Mouse (Mus musculus): Measurements from ENCODE around the gene Fastkd1. TPM values are rescaled to one million over a fixed set of nuclear protein-coding genes. Genes with fewer than 3 reads are reported as not detected.
"Not testable (repeated sequence)": the region's sequence is repeated elsewhere in the genome, so short reads cannot be mapped to it uniquely, and the experiment has no call there.

The Fastkd1 gene
- polyA plus RNA-seq, 1 experiment: 15.1 TPM

- DNase-seq (ENCODE audit: extremely low spot score in 1 of 2, low spot score in 1 of 2): no peak
These were observed 38.0 kb downstream of the Fastkd1 start for GRCm38 (mm10) chr2:69675266-69675665.

DNA sequence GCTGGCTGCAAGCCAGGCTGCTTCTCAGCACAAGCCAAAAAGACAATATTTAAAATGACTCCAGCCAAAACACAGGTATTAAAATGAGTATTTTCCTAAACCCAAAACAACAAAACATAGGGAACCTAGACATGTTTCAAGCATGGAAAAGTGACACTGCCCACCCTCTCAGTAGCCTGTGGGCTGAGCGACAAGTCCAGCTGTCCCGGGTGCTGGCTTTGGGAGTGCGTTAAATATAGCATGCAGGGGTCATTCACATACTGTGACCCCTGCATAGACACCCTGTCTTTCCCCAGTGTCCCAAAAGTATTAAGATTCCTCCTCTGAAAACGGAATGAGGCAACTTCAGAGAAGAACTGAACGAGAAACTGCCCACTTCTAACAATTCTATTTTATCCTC lies 39.6 kb downstream of the Fastkd1 start:
- DNase-seq (ENCODE audit: extremely low spot score in 1 of 2, low spot score in 1 of 2): no peak

GRCm38 (mm10) chr2:69669853-69670252 lies 43.5 kb downstream of the Fastkd1 start, which contains the start of gene Klhl41:
Gene Klhl41, plus strand, starts transcription at chr2:69670120.
- DNase-seq (ENCODE audit: extremely low spot score in 1 of 2, low spot score in 1 of 2): no peak

- no peak for DNase-seq (ENCODE audit: extremely low spot score in 1 of 2, low spot score in 1 of 2)
These were observed 44.9 kb downstream of the Fastkd1 start for GRCm38 (mm10) chr2:69668414-69668813.

DNA sequence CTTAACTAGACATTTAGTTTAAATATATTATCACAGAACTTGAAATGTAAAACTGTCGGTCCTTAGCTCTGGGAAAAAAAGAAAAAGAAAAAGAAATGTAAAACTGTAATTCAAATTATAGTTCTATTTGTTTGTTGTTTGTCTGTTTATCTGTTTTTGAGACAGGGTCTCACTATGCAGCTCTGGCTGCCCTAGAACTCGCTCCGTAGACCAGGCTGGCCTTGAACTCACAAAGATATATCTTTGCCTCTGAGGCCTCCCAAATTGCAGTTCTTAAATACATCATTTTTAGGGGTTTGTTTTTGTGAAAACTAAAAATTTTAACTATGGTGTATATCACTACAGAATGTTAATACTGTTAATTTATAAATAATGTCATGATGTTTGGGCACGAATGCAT lies 45.7 kb downstream of the Fastkd1 start:
- no peak for DNase-seq (ENCODE audit: extremely low spot score in 1 of 2, low spot score in 1 of 2)

DNA sequence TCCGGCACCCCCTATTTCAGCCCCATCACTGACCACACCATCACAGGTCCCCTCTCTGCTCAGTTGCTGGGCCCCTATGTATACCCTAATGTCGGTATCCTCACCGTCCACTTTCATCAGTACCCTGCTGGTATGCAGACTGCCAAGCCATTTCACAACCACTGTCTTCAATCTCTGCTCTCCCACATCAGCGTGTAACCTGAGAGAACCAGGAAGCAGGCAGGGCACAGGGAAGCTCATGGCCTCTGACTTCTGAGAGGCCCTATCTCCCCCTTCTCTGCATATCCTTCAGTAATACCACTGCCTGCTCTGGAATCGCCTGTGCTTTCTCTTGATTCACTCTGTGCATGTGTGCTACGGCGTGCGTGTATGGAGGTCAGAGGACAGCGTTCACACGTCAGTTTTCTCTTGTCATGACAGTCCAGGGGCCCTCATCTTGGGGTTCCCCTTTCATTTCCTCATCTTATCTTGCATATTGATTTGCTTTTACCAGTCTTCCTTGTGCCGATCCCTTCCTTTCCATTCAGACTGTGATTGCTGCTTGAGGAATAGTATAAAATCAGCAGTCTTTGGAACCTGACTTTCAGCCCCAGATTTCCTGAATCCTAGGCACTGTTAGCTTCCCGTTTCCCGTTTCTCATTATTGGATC lies 49.4 kb downstream of the Fastkd1 start:
- DNase-seq (ENCODE audit: extremely low spot score in 1 of 2, low spot score in 1 of 2): no peak

DNA sequence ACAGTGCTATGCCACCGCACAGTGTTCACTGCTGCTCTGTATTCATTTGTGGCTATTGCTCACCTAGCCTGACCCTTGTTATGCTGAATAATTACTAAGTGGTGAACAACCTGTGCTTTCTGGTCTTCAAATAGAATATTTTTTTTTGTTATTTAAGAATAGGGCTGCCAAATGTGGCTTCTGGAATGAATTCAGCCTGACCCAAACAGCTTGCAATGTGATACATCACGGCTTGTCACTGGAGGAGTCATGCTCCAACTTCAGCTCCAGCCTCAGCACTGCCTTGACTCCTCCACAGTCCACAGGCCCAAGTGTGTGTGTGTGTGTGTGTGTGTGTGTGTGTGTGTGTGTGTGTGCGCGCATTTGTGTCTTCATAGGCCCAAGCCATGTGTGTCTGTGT lies 54.0 kb downstream of the Fastkd1 start:
- DNase-seq (ENCODE audit: extremely low spot score in 1 of 2, low spot score in 1 of 2): no peak

- no peak for DNase-seq (ENCODE audit: extremely low spot score in 1 of 2, low spot score in 1 of 2)
These were observed 63.6 kb downstream of the Fastkd1 start for GRCm38 (mm10) chr2:69649716-69650115.

- DNase-seq (ENCODE audit: extremely low spot score in 1 of 2, low spot score in 1 of 2): peak; percentile 94 to 97
These were observed 66.4 kb downstream of the Fastkd1 start, which contains the start of gene Bbs5 for GRCm38 (mm10) chr2:69646726-69647490. Gene Bbs5, plus strand, starts transcription at chr2:69647171.

DNA sequence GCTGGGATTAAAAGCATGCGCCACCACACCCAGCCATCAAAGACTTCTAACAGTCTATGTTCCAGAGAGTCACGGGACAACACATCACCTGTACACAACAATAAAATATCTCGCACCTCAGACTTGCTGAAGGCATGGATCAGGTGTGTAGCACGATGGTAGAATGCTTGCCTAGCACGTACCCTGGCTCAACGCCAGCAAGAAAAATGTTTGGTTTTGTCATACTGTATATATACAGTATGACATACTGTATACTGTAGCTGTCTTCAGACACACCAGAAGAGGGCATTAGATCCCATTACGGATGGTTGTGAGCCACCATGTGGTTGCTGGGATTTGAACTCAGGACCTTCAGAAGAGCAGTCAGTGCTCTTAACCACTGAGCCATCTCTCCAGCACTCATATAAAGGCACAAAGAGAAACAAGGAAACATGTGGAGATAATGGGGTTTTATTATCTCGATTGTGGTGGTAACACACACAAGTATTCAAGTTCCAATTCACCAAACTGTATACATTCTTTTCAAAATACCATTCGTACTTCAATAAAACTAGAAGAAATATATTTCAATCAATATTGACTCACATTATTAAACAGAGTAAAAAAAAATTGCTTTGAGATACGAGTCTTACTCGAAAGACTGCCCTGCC lies 68.2 kb downstream of the Fastkd1 start:
- DNase-seq (ENCODE audit: extremely low spot score in 1 of 2, low spot score in 1 of 2): no peak

DNA sequence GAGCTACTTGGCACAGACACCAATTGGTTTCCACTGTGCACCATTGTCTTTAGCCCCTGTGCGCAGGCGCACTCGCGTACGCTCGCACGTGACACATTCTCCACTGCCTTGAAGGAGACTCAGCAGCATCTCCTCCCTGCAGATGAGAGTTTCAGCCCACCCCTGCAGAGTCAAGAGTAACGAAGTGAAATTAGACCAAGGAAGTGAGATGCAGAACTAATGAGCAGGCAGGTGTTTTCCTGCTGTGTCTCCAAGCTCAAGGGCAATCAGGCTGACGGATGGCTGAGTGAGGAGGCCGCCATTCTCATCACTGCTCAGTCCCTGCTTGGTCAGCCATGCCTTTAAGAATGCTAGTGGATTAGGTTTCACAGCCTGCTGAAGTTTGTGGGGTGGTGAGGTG lies 73.2 kb downstream of the Fastkd1 start:
- no peak for DNase-seq (ENCODE audit: extremely low spot score in 1 of 2, low spot score in 1 of 2)

DNA sequence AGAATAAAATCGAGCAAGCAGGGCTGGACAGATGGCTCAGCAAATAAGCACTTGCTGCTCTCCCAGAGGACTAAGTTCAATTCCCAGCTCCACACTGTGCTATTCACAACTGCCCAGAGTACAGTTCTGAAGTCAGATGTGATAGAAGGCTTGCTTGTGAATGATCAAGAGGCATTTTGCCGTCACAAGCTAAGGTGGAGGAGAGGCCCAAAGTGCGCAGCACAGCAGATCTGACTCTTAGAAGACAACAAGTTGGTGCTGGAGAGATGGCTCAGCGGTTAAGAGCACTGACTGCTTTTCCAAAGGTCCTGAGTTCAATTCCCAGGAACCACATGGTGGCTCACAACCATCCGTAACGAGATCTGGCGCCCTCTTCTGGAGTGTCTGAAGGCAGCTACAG lies 75.3 kb downstream of the Fastkd1 start:
- DNase-seq (ENCODE audit: extremely low spot score in 1 of 2, low spot score in 1 of 2): not testable (repeated sequence)

Other genes starting within 250 kb of the Fastkd1 start
- 0.06 and 0.11 TPM in 2 replicates for gene Lrp2, start 127.5 kb downstream of the Fastkd1 start, polyA plus RNA-seq (2012; rRNA removed)
- 32.7 and 38.5 TPM in 2 replicates for gene Bbs5, start 66.3 kb downstream of the Fastkd1 start, polyA plus RNA-seq (2012; rRNA removed)
- gene Klhl41, start 43.4 kb downstream of the Fastkd1 start, polyA plus RNA-seq (2012; rRNA removed): 0.34 and 0.42 TPM in 2 replicates
- gene Ppig, start 9.0 kb upstream of the Fastkd1 start, polyA plus RNA-seq (2012; rRNA removed): 25.0 and 27.3 TPM in 2 replicates
- gene Ccdc173, start 76.1 kb upstream of the Fastkd1 start, polyA plus RNA-seq (2012; rRNA removed): 3.8 and 4.4 TPM in 2 replicates
- gene Phospho2, start 76.1 kb upstream of the Fastkd1 start, polyA plus RNA-seq (2012; rRNA removed): 23.1 and 36.9 TPM in 2 replicates
- gene Klhl23, start 108.4 kb upstream of the Fastkd1 start, polyA plus RNA-seq (2012; rRNA removed): 36.7 and 39.9 TPM in 2 replicates
- gene Ssb, start 148.0 kb upstream of the Fastkd1 start, polyA plus RNA-seq (2012; rRNA removed): 113 and 130 TPM in 2 replicates
- 14.1 and 17.3 TPM in 2 replicates for gene Mettl5, start 172.1 kb upstream of the Fastkd1 start, polyA plus RNA-seq (2012; rRNA removed)
- gene Ubr3, start 183.7 kb upstream of the Fastkd1 start, polyA plus RNA-seq (2012; rRNA removed): 82.7 and 105 TPM in 2 replicates

All from frontal cortex, adult 2 months (tissue).